27 mouse cellular contexts compared by ENCODE assay signal in genomic region chr6:142485478-142486123, GRCm38 (mm10). TPM values are rescaled to one million over a fixed set of nuclear protein-coding genes. Genes with fewer than 3 reads are reported as not detected.
DNase-seq lines count a peak whose midpoint lies in the region; ATAC-seq and TF ChIP-seq lines count a peak whose summit lies in the region.
"Had no signal": no experiment of that assay in that cellular context is flagged by ENCODE, and none has a peak within 500 bp of the region (broad histone marks: within the 10 kb centered on the region; RNA-seq: fewer than 3 reads in every experiment).

No protein-coding gene starts in this region.

- H3K27me3 ChIP-seq in forebrain, postnatal 0 days (ENCODE audit: insufficient read depth, low read length): no peaks in the 10 kb centered on the region
- no peaks in the 10 kb centered on the region for H3K27me3 ChIP-seq in forebrain, embryonic 15.5 days
- no peaks in the 10 kb centered on the region for H3K27me3 ChIP-seq in heart, embryonic 14.5 days (ENCODE audit: control insufficient read depth, insufficient read depth, low read length)
- H3K27me3 ChIP-seq: forebrain, embryonic 12.5 days; megakaryocyte, embryonic 14.5 days; neural tube, embryonic 12.5 days had no signal

- H3K4me1 ChIP-seq in forebrain, postnatal 0 days (ENCODE audit: insufficient read depth): no peaks in the 10 kb centered on the region
- no peaks in the 10 kb centered on the region for H3K4me1 ChIP-seq in forebrain, embryonic 15.5 days
- peaks cover 4 to 13% of the 10 kb centered on the region in 2 experiments; a peak in 3 of 4 replicates for H3K4me1 ChIP-seq in heart, embryonic 14.5 days (ENCODE audit: control insufficient read depth in 2 of 2, insufficient read depth in 2 of 2, low read length in 2 of 2)
- H3K4me1 ChIP-seq: forebrain, embryonic 12.5 days; hindbrain, embryonic 10.5 days; neural tube, embryonic 12.5 days had no signal

- no peak overlapping the region for H3K9ac ChIP-seq in forebrain, postnatal 0 days
- no peak overlapping the region for H3K9ac ChIP-seq in forebrain, embryonic 15.5 days (replicated peaks)
- no peak overlapping the region for H3K9ac ChIP-seq in heart, embryonic 14.5 days (ENCODE audit: low read length)
- H3K9ac ChIP-seq: forebrain, embryonic 12.5 days; neural tube, embryonic 12.5 days had no signal

- 85% methylated on average over 4 of the region's 4 CpGs for WGBS in forebrain, postnatal 0 days
- WGBS in forebrain, embryonic 15.5 days: 84% methylated on average over 4 of the region's 4 CpGs
- WGBS in heart, embryonic 14.5 days: 72% methylated on average over 4 of the region's 4 CpGs

- ATAC-seq in forebrain, postnatal 0 days: no peak
- ATAC-seq in forebrain, embryonic 15.5 days (replicated peaks): no peak
- peak; percentile 58; the same call in 1 of the 2 replicates for ATAC-seq in heart, embryonic 14.5 days (ENCODE audit: insufficient number of reproducible peaks, insufficient read depth, low FRiP score, low read depth)
- ATAC-seq in megakaryocyte progenitor cell, adult 5-6 weeks (replicated peaks; ENCODE audit: poor library complexity): peak; percentile 46
- ATAC-seq: lung, postnatal 0 days had no signal

- H3K9me3 ChIP-seq in forebrain, postnatal 0 days (ENCODE audit: low read length): no peaks in the 10 kb centered on the region
- H3K9me3 ChIP-seq in forebrain, embryonic 15.5 days: no peaks in the 10 kb centered on the region
- H3K9me3 ChIP-seq in heart, embryonic 14.5 days (ENCODE audit: control insufficient read depth, low read length): 0 out of 2 replicates have a peak, but pooled peaks cover 3% of the 10 kb centered on the region
- H3K9me3 ChIP-seq: forebrain, embryonic 12.5 days; G1E; hindbrain, embryonic 10.5 days; megakaryocyte, embryonic 14.5 days; neural tube, embryonic 12.5 days had no signal

- no peak overlapping the region for H3K27ac ChIP-seq in forebrain, postnatal 0 days (ENCODE audit: low read depth, low read length)
- no peak overlapping the region for H3K27ac ChIP-seq in forebrain, embryonic 15.5 days (replicated peaks)
- peak overlapping the region; percentile 73 to 75; a peak in 3 of 4 replicates for H3K27ac ChIP-seq in heart, embryonic 14.5 days (replicated peaks in 1 of 2; ENCODE audit: control insufficient read depth in 1 of 2, insufficient read depth in 1 of 2, low read depth in 2 of 2, low read length in 2 of 2)
- H3K27ac ChIP-seq: forebrain, embryonic 12.5 days; hindbrain, embryonic 10.5 days; layer of hippocampus, adult 2 months; left cerebral cortex, adult 2 months; neural tube, embryonic 12.5 days had no signal

- no peak overlapping the region for H3K4me3 ChIP-seq in forebrain, postnatal 0 days (ENCODE audit: low read depth, low read length)
- no peak overlapping the region for H3K4me3 ChIP-seq in forebrain, embryonic 15.5 days
- no peak overlapping the region for H3K4me3 ChIP-seq in heart, embryonic 14.5 days (ENCODE audit: control insufficient read depth in 1 of 2, insufficient read depth in 1 of 2, low read depth in 1 of 2, low read length in 2 of 2)
- H3K4me3 ChIP-seq: forebrain, embryonic 12.5 days; hindbrain, embryonic 10.5 days; layer of hippocampus, adult 2 months; left cerebral cortex, adult 2 months; megakaryocyte, embryonic 14.5 days; neural tube, embryonic 12.5 days had no signal

- DNase-seq in forebrain, postnatal 0 days: peak; percentile 25
- no peak for DNase-seq in heart, postnatal 25 days (ENCODE audit: low spot score)
- DNase-seq in NIH3T3 (ENCODE audit: low read depth): peak; percentile 30
- DNase-seq in cerebellum, postnatal 36 days: no peak
- no peak for DNase-seq in layer of hippocampus, postnatal 36 days
- DNase-seq: adrenal gland, postnatal 36 days; cerebellum, adult 8-10 months; gastrocnemius, postnatal 25 days; kidney, adult 8-10 months; kidney, postnatal 14 days; left cerebral cortex, postnatal 4 days; liver had no signal

- H3K36me3 ChIP-seq in forebrain, postnatal 0 days (ENCODE audit: insufficient read depth): peaks cover 22% of the 10 kb centered on the region
- peaks cover 41% of the 10 kb centered on the region for H3K36me3 ChIP-seq in forebrain, embryonic 15.5 days
- peaks cover 45% of the 10 kb centered on the region for H3K36me3 ChIP-seq in heart, embryonic 14.5 days (ENCODE audit: control insufficient read depth, insufficient read depth, low read length)
- H3K36me3 ChIP-seq: G1E had no signal

- intact Hi-C loops in heart, postnatal 25 days (cut with DNase I): no loop called here

- no peak for TF ChIP-seq CTCF in forebrain, postnatal 0 days (IDR thresholded peaks at IDR 0.05; ENCODE audit: low read depth)

- H3K4me2 ChIP-seq in forebrain, postnatal 0 days (ENCODE audit: low read depth): no peak overlapping the region
- H3K4me2 ChIP-seq in forebrain, embryonic 15.5 days (replicated peaks): no peak overlapping the region
- peak overlapping the region; percentile 37 for H3K4me2 ChIP-seq in heart, embryonic 14.5 days (ENCODE audit: low read length)
- H3K4me2 ChIP-seq: forebrain, embryonic 12.5 days; neural tube, embryonic 12.5 days had no signal

RNA-seq across cellular contexts. Expression of gene Gys2, which starts 12.7 kb away (rescaled TPM):
- not detected in 2 replicates for total RNA-seq in forebrain, postnatal 0 days (2014; rRNA removed)
- 0.23 TPM in 1 of 2 replicates, not detected in the other for polyA plus RNA-seq in forebrain, postnatal 0 days (2015; fragmentation: Nextera tagmentation; extraction: Ambion mirVana)
- polyA plus RNA-seq in forebrain, embryonic 15.5 days (2015; fragmentation: Nextera tagmentation; extraction: Ambion mirVana): not detected in 2 replicates
- polyA plus RNA-seq in heart, embryonic 14.5 days (2014; fragmentation: Nextera tagmentation; extraction: Ambion mirVana): not detected in 2 replicates
- total RNA-seq in heart, postnatal 25 days (2021): under 1 TPM in 1 of 2 experiments, not detected in 1; 0.08 TPM
- not detected in 2 replicates for total RNA-seq in megakaryocyte progenitor cell, adult 5-6 weeks (2015)
- not detected in 2 replicates for total RNA-seq in megakaryocyte progenitor cell, adult 5-6 weeks (2017)
- total RNA-seq in layer of hippocampus, postnatal 36 days (2021): under 1 TPM in 1 of 2 experiments, not detected in 1; 0.58 TPM
- total RNA-seq: G1E; gastrocnemius, postnatal 25 days; left cerebral cortex, adult 2 months; left cerebral cortex, postnatal 4 days; monocyte, adult 5-6 weeks had no signal
- polyA plus RNA-seq: cortical plate, adult 2 months; embryonic facial prominence, embryonic 11.5 days; forebrain, embryonic 12.5 days; G1E; lung, postnatal 0 days; small intestine, adult 2 months had no signal

RNA-seq across cellular contexts. Expression of gene Ldhb, which starts 22.2 kb away (rescaled TPM):
- total RNA-seq in forebrain, postnatal 0 days (2014; rRNA removed): 158 and 164 TPM in 2 replicates
- polyA plus RNA-seq in forebrain, postnatal 0 days (2015; fragmentation: Nextera tagmentation; extraction: Ambion mirVana): 426 and 454 TPM in 2 replicates
- 488 and 489 TPM in 2 replicates for polyA plus RNA-seq in forebrain, embryonic 15.5 days (2015; fragmentation: Nextera tagmentation; extraction: Ambion mirVana)
- polyA plus RNA-seq in heart, embryonic 14.5 days (2014; fragmentation: Nextera tagmentation; extraction: Ambion mirVana): 1,520 and 1,540 TPM in 2 replicates
- 1,000 to 10,000 TPM; 2,652 to 2,667 TPM for total RNA-seq in heart, postnatal 25 days (2021)
- 66.8 and 67.4 TPM in 2 replicates for total RNA-seq in megakaryocyte progenitor cell, adult 5-6 weeks (2015)
- 40.4 and 42.0 TPM in 2 replicates for total RNA-seq in megakaryocyte progenitor cell, adult 5-6 weeks (2017)
- 100 to 1,000 TPM; 518 to 567 TPM for total RNA-seq in layer of hippocampus, postnatal 36 days (2021)
- total RNA-seq: G1E had no signal
- polyA plus RNA-seq: G1E had no signal

Comparison
In these comparisons a context has a peak if more than half of its experiments do, and no peak if none do; other contexts are left out.
1. ATAC-seq: peak in heart, embryonic 14.5 days (single experiment) and megakaryocyte progenitor cell, adult 5-6 weeks (single experiment); none in forebrain, postnatal 0 days (single experiment) and forebrain, embryonic 15.5 days (single experiment).
2. DNase-seq: peak in forebrain, postnatal 0 days (single experiment) and NIH3T3 (single experiment); none in heart, postnatal 25 days (single experiment), cerebellum, postnatal 36 days (0 of 2) and layer of hippocampus, postnatal 36 days (0 of 2).
3. H3K27ac ChIP-seq: peak in heart, embryonic 14.5 days (2 of 2); none in forebrain, postnatal 0 days (single experiment) and forebrain, embryonic 15.5 days (single experiment).
4. RNA of gene Ldhb, which starts 22.2 kb away (total RNA-seq): 2,652 to 2,667 TPM in heart, postnatal 25 days; 518 to 567 TPM in layer of hippocampus, postnatal 36 days, 158 to 164 TPM in forebrain, postnatal 0 days and 40.4 to 67.4 TPM in megakaryocyte progenitor cell, adult 5-6 weeks; every median in the first group is over 4 times any median in the second.